Mouse (Mus musculus): Measurements from ENCODE around the gene 4933402N03Rik.

The 4933402N03Rik gene

GRCm38 (mm10) chr7:131146214-131146613, at the start of gene 4933402N03Rik:
Gene 4933402N03Rik (minus strand): TSS chr7:131146314.
- no peak for DNase-seq (ENCODE audit: low spot score)

- DNase-seq (ENCODE audit: low spot score): no peak
Measured at GRCm38 (mm10) chr7:131187996-131188395, 41.9 kb upstream of the 4933402N03Rik start.

- DNase-seq (ENCODE audit: low spot score): no peak
Measured at GRCm38 (mm10) chr7:131187047-131187446, 40.9 kb upstream of the 4933402N03Rik start.

- peak; percentile 5 for DNase-seq (ENCODE audit: low spot score)
Measured at GRCm38 (mm10) chr7:131184339-131184738, 38.2 kb upstream of the 4933402N03Rik start.

GRCm38 (mm10) chr7:131182685-131183084, 36.6 kb upstream of the 4933402N03Rik start:
- DNase-seq (ENCODE audit: low spot score): peak; percentile 45

- DNase-seq (ENCODE audit: low spot score): no peak
Measured at GRCm38 (mm10) chr7:131174121-131174520, 28.0 kb upstream of the 4933402N03Rik start, which contains the start of gene 5430419D17Rik. Gene 5430419D17Rik (plus strand): TSS chr7:131174402.

GRCm38 (mm10) chr7:131169099-131169498, 23.0 kb upstream of the 4933402N03Rik start:
- DNase-seq (ENCODE audit: low spot score): no peak

- DNase-seq (ENCODE audit: low spot score): no peak
Measured at GRCm38 (mm10) chr7:131167771-131168170, 21.7 kb upstream of the 4933402N03Rik start.

- no peak for DNase-seq (ENCODE audit: low spot score)
Measured at GRCm38 (mm10) chr7:131162251-131162650, 16.1 kb upstream of the 4933402N03Rik start.

GRCm38 (mm10) chr7:131153044-131153443, 6.9 kb upstream of the 4933402N03Rik start:
- DNase-seq (ENCODE audit: low spot score): no peak

GRCm38 (mm10) chr7:131150179-131150578, 4.1 kb upstream of the 4933402N03Rik start:
- no peak for DNase-seq (ENCODE audit: low spot score)

- DNase-seq (ENCODE audit: low spot score): no peak
Measured at GRCm38 (mm10) chr7:131133181-131133580, 12.9 kb downstream of the 4933402N03Rik start.

GRCm38 (mm10) chr7:131130021-131130420, 16.1 kb downstream of the 4933402N03Rik start:
- peak; percentile 20 for DNase-seq (ENCODE audit: low spot score)

GRCm38 (mm10) chr7:131122210-131122807, 23.8 kb downstream of the 4933402N03Rik start:
- no peak for DNase-seq (ENCODE audit: low spot score)

GRCm38 (mm10) chr7:131114434-131114833, 31.7 kb downstream of the 4933402N03Rik start:
- DNase-seq (ENCODE audit: low spot score): no peak

- DNase-seq (ENCODE audit: low spot score): no peak
Measured at GRCm38 (mm10) chr7:131113676-131114075, 32.4 kb downstream of the 4933402N03Rik start.

- DNase-seq (ENCODE audit: low spot score): peak; percentile 75
Measured at GRCm38 (mm10) chr7:131112486-131112885, 33.6 kb downstream of the 4933402N03Rik start.
